Mouse (Mus musculus): ENCODE results near the gene Rexo5.

Rexo5 gene

GRCm38 (mm10) chr7:119887887-119888286 is 94.1 kb downstream of the Rexo5 start:
- DNase-seq (ENCODE audit: low spot score in 2 of 2): no peak

GRCm38 (mm10) chr7:119892198-119892597 is 98.4 kb downstream of the Rexo5 start:
- DNase-seq (ENCODE audit: low spot score in 2 of 2): no peak

- DNase-seq (ENCODE audit: low spot score in 2 of 2): no peak
Observed at GRCm38 (mm10) chr7:119892742-119893141, 98.9 kb downstream of the Rexo5 start.

GRCm38 (mm10) chr7:119894818-119895544 is 101.2 kb downstream of the Rexo5 start:
- DNase-seq (ENCODE audit: low spot score in 2 of 2): peak in 1 of 2 experiments; percentile 55

- DNase-seq (ENCODE audit: low spot score in 2 of 2): peak; percentile 98
Observed at GRCm38 (mm10) chr7:119895639-119896512, 102.1 kb downstream of the Rexo5 start, which contains the start of the genes Lyrm1 and Dcun1d3. Lyrm1 (plus strand) TSS chr7:119895861. Dcun1d3 (minus strand) TSS chr7:119896298.

GRCm38 (mm10) chr7:119897521-119898109 is 103.8 kb downstream of the Rexo5 start:
- no peak for DNase-seq (ENCODE audit: low spot score in 2 of 2)

- DNase-seq (ENCODE audit: low spot score in 2 of 2): no peak
Observed at GRCm38 (mm10) chr7:119898247-119898856, 104.5 kb downstream of the Rexo5 start.
